Mouse (Mus musculus) spleen, adult 2 months (tissue): ENCODE measurements around the gene Itpripl2.

Experiments used
- CTCF ChIP-seq: fragments of 200-500 bp; IDR thresholded peaks from 2 replicates; pipeline ENCODE4 v1.5.1; 2011; ENCODE audit warnings: mild to moderate bottlenecking, inconsistent platforms; ENCODE audit not compliant: insufficient read depth, insufficient read length, insufficient replicate concordance; ENCODE audit errors: extremely low read depth
- POLR2A ChIP-seq: fragments of 200-500 bp; IDR thresholded peaks from 2 replicates; pipeline ENCODE4 v1.6.1; 2011; ENCODE audit warnings: low read depth, low read length, inconsistent platforms

GRCm38 (mm10) chr7:118508556-118508955 lies 16.8 kb upstream of the Itpripl2 start:
- TF ChIP-seq CTCF, result no peak
- TF ChIP-seq POLR2A, result no peak
